Mouse (Mus musculus): ENCODE results near the gene Gm17428.

DNA sequence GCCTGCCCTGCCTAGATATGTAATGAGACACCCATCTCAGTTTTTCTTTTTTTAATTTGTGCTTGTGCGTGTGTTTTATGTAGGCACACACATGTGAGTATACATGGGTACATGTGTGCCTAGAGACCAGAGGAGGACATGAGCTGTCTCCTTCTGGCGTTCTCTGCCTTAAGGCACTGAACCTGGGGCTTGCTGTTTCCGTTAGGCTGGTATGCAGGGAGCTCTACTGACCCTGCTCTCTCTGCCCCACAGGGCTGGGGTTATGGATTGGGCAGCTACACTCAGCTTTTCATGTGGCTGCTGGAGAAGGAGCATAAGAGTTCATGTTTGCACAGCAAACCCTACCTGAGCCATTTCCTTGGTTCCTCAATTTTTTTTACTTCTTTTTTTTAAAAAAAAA lies 22.3 kb upstream of the Gm17428 start:
- TF ChIP-seq CTCF (IDR thresholded peaks at IDR 0.05): no peak
- TF ChIP-seq EP300 (IDR thresholded peaks at IDR 0.05; ENCODE audit: insufficient read depth, low read depth, low read length): peak; percentile 100
